Mouse (Mus musculus) thymus, adult 2 months (tissue): Measurements from ENCODE around the gene Cntn2. TPM values are rescaled to one million over a fixed set of nuclear protein-coding genes. Genes with fewer than 3 reads are reported as not detected.

Experiments
- DNase-seq: peaks from one replicate; pipeline ENCODE4 v3.0.0; 2021
- H3K27ac ChIP-seq: fragments of 200-500 bp; 2 replicates; pipeline ENCODE4 v1.5.1; 2012; ENCODE audit warnings: low read length, control low read depth; ENCODE audit not compliant: control insufficient read depth, insufficient read depth
- H3K27me3 ChIP-seq: fragments of 200-500 bp; 2 replicates; pipeline ENCODE4 v1.6.1; 2012; ENCODE audit warnings: mild to moderate bottlenecking, low read length, moderate library complexity, mixed read lengths; ENCODE audit not compliant: control insufficient read depth, insufficient read depth
- H3K36me3 ChIP-seq: fragments of 200-500 bp; 2 replicates; pipeline ENCODE4 v1.6.1; 2012; ENCODE audit warnings: mild to moderate bottlenecking, low read length, moderate library complexity; ENCODE audit not compliant: control insufficient read depth, insufficient read depth
- H3K4me1 ChIP-seq: fragments of 200-500 bp; replicated peaks from 2 replicates; pipeline ENCODE4 v1.6.1; 2012; ENCODE audit warnings: low read length; ENCODE audit not compliant: control insufficient read depth, insufficient read depth
- H3K4me3 ChIP-seq: fragments of 200-500 bp; 2 replicates; pipeline ENCODE4 v1.5.1; 2012; ENCODE audit warnings: mild to moderate bottlenecking, low read length, control low read depth, moderate library complexity; ENCODE audit not compliant: control insufficient read depth, insufficient read depth
- CTCF ChIP-seq: fragments of 200-500 bp; IDR thresholded peaks from 2 replicates; pipeline ENCODE4 v1.5.1; 2012; ENCODE audit warnings: mild to moderate bottlenecking, control low read depth, low read length, moderate library complexity, borderline replicate concordance; ENCODE audit not compliant: control insufficient read depth, poor library complexity, insufficient read depth; ENCODE audit errors: extremely low read depth
- POLR2A ChIP-seq: fragments of 200-500 bp; IDR thresholded peaks from 2 replicates; pipeline ENCODE4 v1.6.1; 2012; ENCODE audit warnings: mild to moderate bottlenecking, low read length, control low read depth, moderate library complexity; ENCODE audit not compliant: control insufficient read depth, poor library complexity, insufficient read depth; ENCODE audit errors: extremely low read depth
- WGBS: fragments of 180-500 bp; shearing (Covaris S2); methylation state at CpG from one replicate; pipeline ENCODE4 v1.1.7; 2018; 5-methylcytosine and 5-hydroxymethylcytosine counted together
- polyA plus RNA-seq: library from polyadenylated mRNA; depleted of rRNA; stranded (reverse); fragments of >200 nt; gene quantifications from 2 replicates; pipeline ENCODE4 v1.2.3, GENCODE M21; 2012

Cntn2 gene
- polyA plus RNA-seq, 1 experiment: 0.80 TPM

- Histone ChIP-seq H3K27me3 (no peaks in the 10 kb centered on the region), H3K27ac (no peak overlapping the region), H3K36me3 (no peaks in the 10 kb centered on the region), H3K4me3 (no peak overlapping the region), H3K4me1 (no peaks in the 10 kb centered on the region)
- no peak for DNase-seq
- TF ChIP-seq POLR2A: no peak
- no peak for TF ChIP-seq CTCF
- WGBS: 91% methylated on average over 15 of the region's 15 CpGs
Measured at GRCm38 (mm10) chr1:132570068-132570780, 27.2 kb upstream of the Cntn2 start.

GRCm38 (mm10) chr1:132569516-132569915 is 26.5 kb upstream of the Cntn2 start:
- TF ChIP-seq POLR2A (no peak), CTCF (no peak)
- Histone ChIP-seq H3K27me3 (no peaks in the 10 kb centered on the region), H3K4me1 (no peaks in the 10 kb centered on the region), H3K27ac (no peak overlapping the region), H3K4me3 (no peak overlapping the region), H3K36me3 (no peaks in the 10 kb centered on the region)
- DNase-seq: no peak
- WGBS: 80% methylated on average over 9 of the region's 9 CpGs

- TF ChIP-seq POLR2A: no peak
- no peak for TF ChIP-seq CTCF
- no peak overlapping the region for H3K27ac ChIP-seq
- no peaks in the 10 kb centered on the region for H3K27me3 ChIP-seq
- WGBS: 84% methylated on average over 11 of the region's 11 CpGs
- no peak overlapping the region for H3K4me3 ChIP-seq
- no peak for DNase-seq
- H3K36me3 ChIP-seq: no peaks in the 10 kb centered on the region
- no peaks in the 10 kb centered on the region for H3K4me1 ChIP-seq
Measured at GRCm38 (mm10) chr1:132567336-132568125, 24.5 kb upstream of the Cntn2 start.

DNA sequence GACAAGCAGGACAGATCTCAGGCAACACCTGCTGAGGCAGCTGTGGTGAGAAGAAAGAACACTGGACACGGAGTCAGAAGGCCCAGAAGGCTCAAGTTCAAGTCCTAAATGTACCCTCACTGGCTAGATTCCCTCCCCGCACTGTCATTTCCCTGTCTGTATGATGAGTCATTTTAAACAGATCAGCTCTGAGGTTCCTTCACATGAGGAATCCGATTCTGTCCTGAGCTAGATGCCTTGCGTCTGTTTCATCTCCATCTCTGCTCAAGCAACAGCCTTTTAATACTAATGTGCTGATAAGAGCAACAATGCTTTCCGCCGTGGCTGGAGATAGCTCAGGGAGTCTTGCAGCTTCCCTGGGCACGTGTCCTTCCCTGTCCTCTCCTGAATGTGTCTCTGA is 22.7 kb upstream of the Cntn2 start:
- DNase-seq: no peak
- no peaks in the 10 kb centered on the region for H3K27me3 ChIP-seq
- H3K36me3 ChIP-seq: no peaks in the 10 kb centered on the region
- no peak overlapping the region for H3K27ac ChIP-seq
- H3K4me3 ChIP-seq: no peak overlapping the region
- H3K4me1 ChIP-seq: no peaks in the 10 kb centered on the region
- WGBS: 73% methylated on average over 7 of the region's 7 CpGs
- TF ChIP-seq CTCF (no peak), POLR2A (no peak)

- Histone ChIP-seq H3K27ac (no peak overlapping the region), H3K27me3 (no peaks in the 10 kb centered on the region), H3K4me3 (no peak overlapping the region), H3K4me1 (no peaks in the 10 kb centered on the region), H3K36me3 (no peaks in the 10 kb centered on the region)
- 66% methylated on average over 6 of the region's 6 CpGs for WGBS
- TF ChIP-seq POLR2A: no peak
- TF ChIP-seq CTCF: no peak
- DNase-seq: no peak
Measured at GRCm38 (mm10) chr1:132564946-132565345, 21.9 kb upstream of the Cntn2 start.

DNA sequence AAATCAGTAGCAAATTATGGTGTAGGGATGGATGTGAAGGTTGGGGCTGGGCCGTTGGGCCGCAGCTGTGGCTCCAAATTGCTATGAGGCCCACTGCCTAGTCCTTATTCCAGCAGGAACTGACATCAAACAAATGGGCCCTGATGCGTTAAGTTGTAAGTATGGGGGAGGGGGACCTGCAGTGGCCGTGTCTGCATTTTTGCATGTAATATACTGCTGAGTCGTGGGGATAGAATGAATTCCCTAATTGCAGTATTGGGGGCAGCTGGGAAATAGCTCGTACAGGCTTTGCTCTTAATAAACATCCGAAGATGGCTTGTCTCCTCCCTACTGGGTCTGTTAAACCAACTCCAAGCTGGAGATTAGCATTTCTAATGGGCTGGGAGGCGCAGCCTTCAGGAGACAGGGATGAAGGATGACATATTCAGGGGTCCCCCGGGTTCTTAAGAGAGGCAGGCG is 19.3 kb upstream of the Cntn2 start:
- no peak for DNase-seq
- no peaks in the 10 kb centered on the region for H3K36me3 ChIP-seq
- WGBS: 59% methylated on average over 10 of the region's 10 CpGs
- TF ChIP-seq POLR2A (no peak), CTCF (no peak)
- no peaks in the 10 kb centered on the region for H3K27me3 ChIP-seq
- H3K4me1 ChIP-seq: no peaks in the 10 kb centered on the region
- no peak overlapping the region for H3K27ac ChIP-seq
- H3K4me3 ChIP-seq: no peak overlapping the region
